Mouse (Mus musculus): Measurements from ENCODE around the gene Ptch1. TPM values are rescaled to one million over a fixed set of nuclear protein-coding genes. Genes with fewer than 3 reads are reported as not detected.

Gene Ptch1
- polyA plus RNA-seq (2015; fragmentation: Nextera tagmentation; extraction: Ambion mirVana), result 21.9 and 25.9 TPM in 2 replicates

DNA sequence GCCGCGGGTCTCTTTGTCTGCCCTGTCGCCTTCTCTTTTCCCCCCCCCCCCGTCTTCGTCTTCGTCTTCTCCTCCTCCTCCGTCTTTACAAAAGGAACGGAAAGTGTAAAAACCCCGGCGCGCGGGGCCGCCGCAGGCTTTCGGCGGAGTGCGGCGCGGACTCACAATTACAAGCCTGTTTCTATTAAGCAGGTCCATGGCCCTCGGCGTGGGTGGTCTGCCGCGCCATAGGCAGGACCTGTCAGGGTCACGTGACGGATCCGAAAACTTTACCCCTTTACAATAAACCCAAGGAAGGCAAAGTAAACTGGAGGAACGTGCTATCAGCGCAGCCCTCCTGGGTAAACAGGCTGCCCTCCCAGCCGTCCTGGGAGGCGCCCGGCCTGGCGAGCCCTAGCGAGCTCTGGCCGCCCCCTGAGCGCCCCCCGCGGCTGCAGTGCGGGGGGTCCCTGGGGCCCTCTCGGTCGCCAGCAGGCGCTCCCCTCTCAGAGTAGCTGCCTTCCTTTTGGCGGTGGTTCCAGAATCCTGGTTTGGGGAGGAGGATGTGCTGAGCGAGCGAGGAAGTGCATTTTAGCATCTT, at the start of gene Ptch1:
Gene Ptch1 (minus strand): TSS at position 343 of the 580 bp plus-strand sequence.
- peaks cover 36% of the 10 kb centered on the region for H3K4me1 ChIP-seq
- peaks cover 5% of the 10 kb centered on the region; the same call in 1 of the 2 replicates for H3K27me3 ChIP-seq
- peak within 1 kb of the TSS; percentile 97 for H3K4me2 ChIP-seq (replicated peaks)
- H3K27ac ChIP-seq (replicated peaks), result peak within 1 kb of the TSS; percentile 89
- no peaks in the 10 kb centered on the region for H3K9me3 ChIP-seq (replicated peaks)
- WGBS, result under 1% methylated on average over 44 of the region's 44 CpGs
- H3K9ac ChIP-seq, result peak within 1 kb of the TSS; percentile 78
- no peaks in the 10 kb centered on the region for H3K36me3 ChIP-seq
- ATAC-seq (ENCODE audit: insufficient number of reproducible peaks, low FRiP score, low TSS enrichment, low read depth), result peak; percentile 27; the same call in 1 of the 2 replicates
- H3K4me3 ChIP-seq (replicated peaks), result peak within 1 kb of the TSS; percentile 65

DNA sequence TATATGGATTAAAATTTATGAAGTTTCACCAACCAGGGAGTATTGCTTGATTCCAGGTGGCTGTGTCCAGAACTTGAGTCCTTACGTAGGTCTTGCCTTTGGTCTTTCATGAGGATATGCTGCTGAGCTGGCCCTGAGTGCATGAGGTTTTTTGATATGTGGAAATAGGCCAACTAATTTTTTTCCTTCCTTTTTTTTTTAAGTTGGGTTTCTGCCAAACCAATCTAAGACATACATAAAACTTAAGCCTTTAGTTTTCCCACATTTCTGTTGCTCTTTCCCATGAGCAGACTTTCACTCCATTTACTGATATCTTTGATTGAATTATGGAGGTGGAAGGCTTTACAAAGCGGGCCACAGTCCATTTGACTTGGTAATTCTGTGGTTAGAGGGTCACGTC, 47.9 kb upstream of the Ptch1 start:
- WGBS, result 57% methylated on average over 3 of the region's 3 CpGs
- no peaks in the 10 kb centered on the region for H3K27me3 ChIP-seq
- no peaks in the 10 kb centered on the region for H3K4me1 ChIP-seq
- no peaks in the 10 kb centered on the region for H3K9me3 ChIP-seq (replicated peaks)
- H3K9ac ChIP-seq, result no peak overlapping the region
- H3K36me3 ChIP-seq, result no peaks in the 10 kb centered on the region
- H3K4me3 ChIP-seq (replicated peaks), result no peak overlapping the region
- H3K4me2 ChIP-seq (replicated peaks), result no peak overlapping the region
- ATAC-seq (ENCODE audit: insufficient number of reproducible peaks, low FRiP score, low TSS enrichment, low read depth), result no peak
- H3K27ac ChIP-seq (replicated peaks), result no peak overlapping the region

DNA sequence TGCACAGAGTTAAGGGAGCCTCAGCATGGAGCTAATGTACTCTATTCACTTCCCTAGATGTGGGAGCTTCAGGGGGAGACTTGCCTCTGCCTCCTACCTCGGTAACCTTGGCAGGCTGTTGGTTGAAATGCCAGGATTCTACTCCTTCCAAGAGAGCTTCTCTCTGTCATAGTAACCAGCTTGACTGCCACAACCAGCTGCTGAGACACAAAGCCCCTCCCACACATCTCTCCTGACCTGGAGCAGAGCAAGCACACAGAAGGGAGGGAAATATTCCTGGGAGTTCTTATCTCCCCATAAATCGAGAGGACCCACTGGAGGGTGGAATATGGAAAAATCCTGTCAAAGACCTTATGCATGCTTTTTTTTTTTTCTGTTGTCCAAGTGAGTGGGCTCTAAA, 39.8 kb upstream of the Ptch1 start:
- 0 out of 2 replicates have a peak, but pooled peaks cover 12% of the 10 kb centered on the region for H3K4me1 ChIP-seq
- no peak overlapping the region for H3K27ac ChIP-seq (replicated peaks)
- H3K4me2 ChIP-seq (replicated peaks), result no peak overlapping the region
- no peak for ATAC-seq (ENCODE audit: insufficient number of reproducible peaks, low FRiP score, low TSS enrichment, low read depth)
- H3K9me3 ChIP-seq (replicated peaks), result no peaks in the 10 kb centered on the region
- H3K36me3 ChIP-seq, result no peaks in the 10 kb centered on the region
- no peak overlapping the region for H3K4me3 ChIP-seq (replicated peaks)
- WGBS, result 56% methylated on average over 2 of the region's 2 CpGs
- no peak overlapping the region for H3K9ac ChIP-seq
- no peaks in the 10 kb centered on the region for H3K27me3 ChIP-seq

DNA sequence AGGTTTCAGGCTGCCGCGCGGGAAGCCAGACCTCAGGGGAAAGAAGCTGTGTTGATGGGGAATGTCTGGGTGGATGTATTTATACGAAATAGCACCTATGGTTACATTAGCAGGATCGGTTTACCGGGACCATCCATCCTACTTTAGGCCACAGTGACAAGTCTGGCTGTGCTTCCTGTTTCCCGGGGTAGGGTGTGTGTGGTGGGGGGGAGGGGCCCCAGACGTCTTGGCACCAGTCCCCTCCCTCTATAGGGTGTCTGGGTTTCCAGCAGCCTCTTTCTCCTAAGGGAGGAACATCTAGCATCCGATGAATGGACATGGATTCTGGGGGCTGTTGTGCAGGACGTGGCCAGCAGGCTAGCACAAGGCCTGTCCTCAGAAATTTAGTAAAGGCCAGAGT, 36.3 kb upstream of the Ptch1 start:
- H3K9me3 ChIP-seq (replicated peaks), result no peaks in the 10 kb centered on the region
- H3K4me3 ChIP-seq (replicated peaks), result no peak overlapping the region
- H3K27me3 ChIP-seq, result no peaks in the 10 kb centered on the region
- no peak overlapping the region for H3K4me2 ChIP-seq (replicated peaks)
- no peaks in the 10 kb centered on the region for H3K36me3 ChIP-seq
- no peak overlapping the region for H3K27ac ChIP-seq (replicated peaks)
- 18% methylated on average over 10 of the region's 10 CpGs for WGBS
- H3K9ac ChIP-seq, result no peak overlapping the region
- no peak for ATAC-seq (ENCODE audit: insufficient number of reproducible peaks, low FRiP score, low TSS enrichment, low read depth)
- 0 out of 2 replicates have a peak, but pooled peaks cover 12% of the 10 kb centered on the region for H3K4me1 ChIP-seq

DNA sequence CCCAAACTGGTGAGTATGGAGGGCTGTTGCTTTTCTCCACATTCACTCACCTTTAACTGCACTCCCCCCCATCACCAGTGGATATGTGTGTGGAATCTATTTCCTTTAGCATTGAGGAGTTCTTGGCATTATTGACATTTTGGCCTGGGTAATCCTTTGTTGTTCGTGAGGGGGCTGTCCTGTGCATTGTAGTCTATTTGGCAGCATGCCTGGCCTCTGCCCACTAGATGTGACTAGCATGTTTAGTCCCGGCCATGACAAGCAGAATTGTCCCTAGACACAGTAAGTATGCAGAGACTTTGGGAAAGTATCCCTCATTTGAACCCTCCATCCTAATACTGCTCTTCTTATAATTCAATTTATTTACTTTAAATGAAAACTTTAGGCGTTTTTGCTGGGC, 24.2 kb upstream of the Ptch1 start:
- Histone ChIP-seq H3K27me3 (no peaks in the 10 kb centered on the region), H3K4me3 (replicated peaks) (no peak overlapping the region), H3K27ac (replicated peaks) (no peak overlapping the region), H3K9ac (no peak overlapping the region), H3K4me2 (replicated peaks) (no peak overlapping the region), H3K4me1 (no peaks in the 10 kb centered on the region), H3K9me3 (replicated peaks) (no peaks in the 10 kb centered on the region), H3K36me3 (no peaks in the 10 kb centered on the region)
- WGBS, result 69% methylated on average over 3 of the region's 3 CpGs
- no peak for ATAC-seq (ENCODE audit: insufficient number of reproducible peaks, low FRiP score, low TSS enrichment, low read depth)

DNA sequence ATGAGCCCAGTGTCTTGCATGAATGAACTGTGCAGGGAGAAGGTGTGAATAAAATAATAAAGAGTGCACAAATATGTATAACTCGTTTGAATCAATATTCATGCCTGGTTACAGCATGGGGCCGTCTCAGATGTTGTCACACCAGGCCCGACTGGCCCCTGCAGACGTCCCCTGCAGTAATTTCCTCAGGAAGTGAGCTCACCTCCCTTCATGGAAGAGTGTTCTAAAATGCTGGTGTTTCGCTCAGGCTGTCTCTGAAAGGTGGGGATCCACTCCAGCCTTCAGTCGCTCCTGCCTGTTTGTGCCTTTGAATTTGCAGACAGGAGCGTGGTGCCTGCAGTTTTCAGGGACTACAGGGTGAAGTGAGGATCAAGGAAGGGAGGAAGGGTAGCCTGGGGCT, 22.5 kb upstream of the Ptch1 start:
- H3K27me3 ChIP-seq, result no peaks in the 10 kb centered on the region
- H3K36me3 ChIP-seq, result no peaks in the 10 kb centered on the region
- no peaks in the 10 kb centered on the region for H3K4me1 ChIP-seq
- no peak overlapping the region for H3K4me3 ChIP-seq (replicated peaks)
- H3K4me2 ChIP-seq (replicated peaks), result no peak overlapping the region
- H3K27ac ChIP-seq (replicated peaks), result no peak overlapping the region; the same call in 1 of the 2 replicates
- no peak overlapping the region for H3K9ac ChIP-seq
- WGBS, result 44% methylated on average over 7 of the region's 7 CpGs
- no peak for ATAC-seq (ENCODE audit: insufficient number of reproducible peaks, low FRiP score, low TSS enrichment, low read depth)
- no peaks in the 10 kb centered on the region for H3K9me3 ChIP-seq (replicated peaks)

DNA sequence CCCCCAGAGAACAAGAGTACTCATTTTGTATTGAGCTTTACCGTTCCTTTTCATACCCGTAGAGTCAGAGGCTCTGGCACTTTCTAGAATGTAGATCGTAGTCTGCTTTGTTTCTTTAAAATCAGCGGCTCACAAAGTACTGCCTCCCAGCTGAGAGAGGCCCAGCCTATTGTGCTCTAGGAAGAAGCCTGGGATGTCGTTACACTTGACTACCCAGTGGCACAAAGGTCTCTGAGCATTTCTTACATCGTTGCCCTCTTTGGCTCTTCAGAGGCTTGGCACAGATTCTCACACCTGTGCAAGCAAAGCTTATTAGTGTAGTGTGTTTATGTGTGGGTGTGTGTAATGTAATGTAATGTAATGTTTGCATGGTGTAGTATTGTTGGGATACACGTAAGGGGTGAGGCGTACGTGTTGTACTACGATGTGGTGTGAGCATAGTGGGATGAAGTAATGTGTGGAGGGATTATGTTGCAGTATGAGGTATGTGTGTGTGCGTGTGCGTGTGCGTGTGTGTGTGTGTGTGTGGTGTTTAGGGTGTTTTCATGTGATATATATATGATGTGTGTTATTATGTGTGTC, 20.2 kb upstream of the Ptch1 start:
- H3K27ac ChIP-seq (replicated peaks), result no peak overlapping the region
- no peaks in the 10 kb centered on the region for H3K36me3 ChIP-seq
- no peaks in the 10 kb centered on the region for H3K4me1 ChIP-seq
- 66% methylated on average over 13 of the region's 13 CpGs for WGBS
- H3K9me3 ChIP-seq (replicated peaks), result no peaks in the 10 kb centered on the region
- no peak overlapping the region for H3K4me2 ChIP-seq (replicated peaks)
- no peak overlapping the region for H3K4me3 ChIP-seq (replicated peaks)
- ATAC-seq (ENCODE audit: insufficient number of reproducible peaks, low FRiP score, low TSS enrichment, low read depth), result no peak
- no peaks in the 10 kb centered on the region for H3K27me3 ChIP-seq
- H3K9ac ChIP-seq, result no peak overlapping the region

DNA sequence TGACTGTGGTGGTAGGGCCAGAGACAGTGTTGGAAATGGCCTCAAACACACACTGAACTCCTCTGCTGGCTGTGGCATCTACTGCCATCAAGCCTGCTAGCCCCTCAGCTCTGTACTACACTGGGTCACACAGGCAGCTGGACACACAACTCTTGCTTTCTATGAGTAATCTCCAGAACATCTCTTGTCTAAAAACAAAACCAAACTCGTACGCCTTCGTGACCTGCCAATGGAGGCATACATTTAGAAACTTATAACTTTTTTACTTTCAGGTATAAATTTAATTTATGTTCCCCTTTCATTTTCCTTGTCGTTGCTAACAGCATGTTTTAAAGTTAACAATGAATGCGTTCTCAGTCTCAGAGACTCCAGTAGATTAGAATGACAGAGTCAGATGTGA, 19.4 kb upstream of the Ptch1 start:
- Histone ChIP-seq H3K9ac (no peak overlapping the region), H3K4me2 (replicated peaks) (no peak overlapping the region), H3K27me3 (no peaks in the 10 kb centered on the region), H3K36me3 (no peaks in the 10 kb centered on the region), H3K9me3 (replicated peaks) (no peaks in the 10 kb centered on the region), H3K27ac (replicated peaks) (no peak overlapping the region), H3K4me1 (no peaks in the 10 kb centered on the region), H3K4me3 (replicated peaks) (no peak overlapping the region)
- WGBS, result 93% methylated on average over 5 of the region's 5 CpGs
- ATAC-seq (ENCODE audit: insufficient number of reproducible peaks, low FRiP score, low TSS enrichment, low read depth), result no peak

DNA sequence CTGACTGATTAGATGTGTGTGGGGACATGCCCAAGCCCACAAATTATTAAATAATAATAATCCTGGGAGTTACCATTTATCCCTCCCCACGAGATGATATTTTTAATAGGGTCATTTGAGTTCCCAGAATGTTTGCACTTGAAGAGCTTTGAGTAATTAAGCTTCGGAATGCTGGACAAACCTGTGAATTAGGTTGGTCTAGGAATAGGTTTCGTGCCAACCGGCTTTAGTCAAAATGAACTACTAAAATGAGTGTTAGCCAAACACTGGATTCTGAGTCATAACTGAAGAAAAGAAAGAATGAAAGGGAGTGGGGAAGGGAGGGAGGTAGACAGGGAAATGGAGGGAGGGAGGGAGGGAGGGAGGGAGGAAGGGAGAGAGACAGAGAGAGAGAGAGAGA, 1.2 kb upstream of the Ptch1 start:
- Histone ChIP-seq H3K27ac (replicated peaks) (no peak overlapping the region), H3K27me3 (peaks cover 5% of the 10 kb centered on the region; the same call in 1 of the 2 replicates), H3K9me3 (replicated peaks) (no peaks in the 10 kb centered on the region), H3K4me1 (peaks cover 23% of the 10 kb centered on the region), H3K9ac (no peak overlapping the region), H3K4me2 (replicated peaks) (no peak overlapping the region), H3K4me3 (replicated peaks) (no peak overlapping the region), H3K36me3 (no peaks in the 10 kb centered on the region)
- 45% methylated on average over 4 of the region's 4 CpGs for WGBS
- ATAC-seq (ENCODE audit: insufficient number of reproducible peaks, low FRiP score, low TSS enrichment, low read depth), result no peak

DNA sequence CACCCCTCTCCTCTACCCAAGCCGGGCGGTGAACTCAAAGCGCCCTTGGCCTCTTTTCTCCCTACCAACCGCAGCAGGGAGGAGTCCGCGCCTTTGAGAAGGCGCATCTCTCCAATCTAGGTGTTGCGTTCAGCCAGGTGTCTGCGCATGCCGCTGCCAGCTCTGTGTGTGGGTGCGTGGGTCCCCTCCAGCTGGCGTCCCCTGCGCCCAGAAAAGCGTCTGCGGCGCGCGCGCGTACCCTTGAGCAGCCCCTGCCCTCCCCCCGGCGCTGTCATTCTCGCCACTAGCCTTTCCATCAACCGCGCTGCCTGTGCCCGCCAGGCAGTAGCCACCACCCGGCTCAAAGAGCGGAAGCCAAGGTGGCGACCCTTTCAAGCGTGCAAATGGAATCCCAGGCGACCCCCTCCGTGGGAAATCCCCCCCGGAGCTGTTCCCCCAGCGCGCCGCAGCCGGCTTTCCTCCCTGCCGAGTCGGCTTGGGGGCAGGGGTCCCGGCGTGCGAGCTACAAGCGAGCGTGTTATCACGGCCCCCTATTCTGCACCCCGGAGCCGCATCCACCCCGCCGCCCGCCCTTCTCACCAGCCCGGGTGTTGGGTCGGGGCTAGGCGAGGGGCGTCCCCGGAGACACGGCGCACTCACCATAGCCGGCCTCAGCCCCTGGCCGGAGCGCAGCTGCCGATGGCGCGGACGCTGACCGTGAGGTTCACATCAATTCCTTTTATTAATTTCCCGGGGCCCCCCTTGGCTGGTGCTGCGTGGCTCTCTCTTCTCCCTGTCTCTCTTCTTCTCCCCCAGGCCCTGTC, 744 bp downstream of the Ptch1 start:
- Histone ChIP-seq H3K9ac (peak overlapping the region; percentile 78), H3K4me1 (peaks cover 39% of the 10 kb centered on the region), H3K4me2 (replicated peaks) (peak overlapping the region; percentile 97), H3K4me3 (replicated peaks) (peak overlapping the region; percentile 65), H3K27me3 (peaks cover 5% of the 10 kb centered on the region; the same call in 1 of the 2 replicates), H3K27ac (replicated peaks) (peak overlapping the region; percentile 89), H3K36me3 (no peaks in the 10 kb centered on the region), H3K9me3 (replicated peaks) (no peaks in the 10 kb centered on the region)
- ATAC-seq (ENCODE audit: insufficient number of reproducible peaks, low FRiP score, low TSS enrichment, low read depth), result no peak
- under 1% methylated on average over 63 of the region's 67 CpGs for WGBS

DNA sequence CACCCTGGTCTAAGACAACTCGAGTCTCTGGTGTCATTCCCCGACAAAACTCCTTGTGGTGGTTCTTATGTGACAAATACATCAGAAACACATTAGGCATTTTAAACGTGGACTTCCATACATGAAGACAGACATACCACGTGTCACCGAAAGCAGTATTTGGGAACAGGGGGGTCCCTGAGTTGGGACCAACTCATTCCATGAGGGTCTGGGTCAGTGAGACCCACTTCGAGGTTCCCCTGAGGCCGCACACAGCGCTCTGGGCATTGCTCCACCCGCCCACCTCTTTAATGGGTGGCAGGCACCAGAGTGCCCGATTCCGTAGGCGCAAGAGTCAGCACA, 1.3 kb downstream of the Ptch1 start:
- H3K36me3 ChIP-seq, result no peaks in the 10 kb centered on the region
- peaks cover 5% of the 10 kb centered on the region; the same call in 1 of the 2 replicates for H3K27me3 ChIP-seq
- H3K4me3 ChIP-seq (replicated peaks), result peak overlapping the region; percentile 65
- peaks cover 39% of the 10 kb centered on the region for H3K4me1 ChIP-seq
- peak overlapping the region; percentile 89 for H3K27ac ChIP-seq (replicated peaks)
- ATAC-seq (ENCODE audit: insufficient number of reproducible peaks, low FRiP score, low TSS enrichment, low read depth), result no peak
- H3K9ac ChIP-seq, result peak overlapping the region; percentile 78
- 1% methylated on average over 12 of the region's 12 CpGs for WGBS
- no peaks in the 10 kb centered on the region for H3K9me3 ChIP-seq (replicated peaks)
- peak overlapping the region; percentile 97 for H3K4me2 ChIP-seq (replicated peaks)

All from embryonic facial prominence, embryonic 15.5 days (tissue).